Mouse (Mus musculus): ENCODE measurements around the gene Srek1ip1.

The Srek1ip1 gene

DNA sequence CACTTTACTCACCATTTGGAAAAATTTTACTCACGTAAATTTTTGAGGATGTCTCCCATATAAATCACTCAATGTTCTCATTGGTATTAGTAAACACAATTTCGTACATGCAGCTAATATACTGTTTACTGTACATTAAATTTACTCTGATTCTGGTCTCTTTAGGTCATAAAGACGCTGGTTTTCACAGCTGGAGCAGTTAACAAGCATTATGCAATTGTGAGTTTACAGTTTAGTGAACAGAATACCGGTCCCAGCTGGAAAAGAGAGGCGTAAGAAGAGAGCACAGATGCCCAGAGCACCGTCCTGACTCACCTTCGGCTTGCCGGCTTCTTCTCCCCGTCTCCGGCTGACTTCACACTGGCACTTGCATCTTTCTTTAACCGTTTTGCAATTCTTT, at the start of gene Srek1ip1:
Srek1ip1 (plus strand) TSS at position 301 of the 400 bp plus-strand sequence.
- no peak for DNase-seq (ENCODE audit: low read depth, low spot score)

DNA sequence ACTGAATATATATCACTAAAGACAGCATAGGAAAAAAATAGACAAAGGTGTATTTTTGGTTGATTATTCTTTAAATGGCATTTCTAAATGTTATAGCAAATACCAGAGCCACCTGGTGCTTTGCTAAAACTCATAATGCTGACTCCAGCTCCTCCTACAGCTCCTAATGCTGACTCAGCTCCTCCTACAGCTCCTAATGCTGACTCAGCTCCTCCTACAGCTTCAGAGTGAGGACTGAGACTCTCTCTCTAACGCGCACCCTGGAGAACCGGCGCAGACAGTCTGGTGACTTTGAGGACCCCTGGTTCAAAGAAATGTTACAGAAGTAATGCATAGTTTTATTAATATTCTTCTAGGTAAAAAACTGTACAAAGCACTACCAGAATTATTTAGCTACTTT, 49.4 kb upstream of the Srek1ip1 start:
- DNase-seq (ENCODE audit: low read depth, low spot score): no peak

DNA sequence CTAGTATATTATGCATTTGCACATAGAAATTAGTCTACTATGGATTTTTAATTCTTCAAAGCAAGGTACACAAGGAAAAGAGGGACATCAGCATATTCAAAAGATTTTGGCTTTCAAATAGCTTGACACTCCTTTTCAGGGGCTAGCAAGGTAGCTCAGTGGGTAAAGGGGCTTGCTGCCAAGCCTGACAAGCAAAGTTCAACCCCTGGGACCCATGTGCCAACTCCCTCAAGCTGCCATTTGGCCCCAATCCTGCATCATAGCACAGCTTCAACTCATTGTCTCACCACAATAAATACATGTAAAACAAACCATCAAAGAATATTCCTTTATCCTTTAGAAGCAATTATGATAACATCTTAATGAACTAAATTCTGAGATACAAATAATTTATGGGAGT, 45.3 kb upstream of the Srek1ip1 start:
- DNase-seq (ENCODE audit: low read depth, low spot score): no peak

DNA sequence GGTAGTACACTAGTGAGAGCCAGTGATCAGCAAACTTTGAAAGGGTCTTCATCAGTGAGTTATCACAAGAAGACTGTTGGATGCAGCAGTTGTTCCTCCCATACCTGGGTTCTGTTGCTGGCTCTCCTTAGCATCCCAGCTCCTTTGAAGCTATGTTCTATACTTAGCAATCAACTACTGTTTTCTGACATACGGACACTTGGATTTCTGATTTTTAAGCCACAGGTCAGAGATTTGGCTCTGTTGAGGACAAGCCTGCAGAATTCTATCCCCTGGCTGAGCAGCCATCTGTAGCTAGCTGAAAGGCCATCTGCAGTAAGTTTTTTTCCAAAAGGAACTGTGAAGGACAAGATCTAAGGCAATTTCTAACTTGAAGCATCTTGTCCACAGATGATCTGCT, 32.9 kb upstream of the Srek1ip1 start:
- no peak for DNase-seq (ENCODE audit: low read depth, low spot score)

DNA sequence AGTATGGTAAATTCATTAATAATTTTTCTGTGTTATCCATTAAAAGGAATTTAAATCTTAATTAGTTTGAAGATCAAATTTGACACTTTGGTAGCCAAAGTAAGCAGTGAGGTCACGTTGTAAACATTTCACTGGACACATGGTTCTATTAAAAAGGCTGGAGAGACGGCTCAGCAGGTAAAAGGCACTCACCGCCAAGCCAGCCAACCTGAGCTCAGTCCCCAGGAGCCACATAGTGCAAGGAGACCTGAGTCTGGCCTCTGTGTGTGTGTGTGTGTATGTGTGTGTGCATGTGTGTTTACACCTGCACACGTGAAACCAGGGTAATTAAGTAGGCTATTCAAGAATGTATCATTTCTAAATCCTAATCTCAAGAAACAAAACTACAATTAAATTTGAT, 29.9 kb upstream of the Srek1ip1 start:
- DNase-seq (ENCODE audit: low read depth, low spot score): peak; percentile 9

DNA sequence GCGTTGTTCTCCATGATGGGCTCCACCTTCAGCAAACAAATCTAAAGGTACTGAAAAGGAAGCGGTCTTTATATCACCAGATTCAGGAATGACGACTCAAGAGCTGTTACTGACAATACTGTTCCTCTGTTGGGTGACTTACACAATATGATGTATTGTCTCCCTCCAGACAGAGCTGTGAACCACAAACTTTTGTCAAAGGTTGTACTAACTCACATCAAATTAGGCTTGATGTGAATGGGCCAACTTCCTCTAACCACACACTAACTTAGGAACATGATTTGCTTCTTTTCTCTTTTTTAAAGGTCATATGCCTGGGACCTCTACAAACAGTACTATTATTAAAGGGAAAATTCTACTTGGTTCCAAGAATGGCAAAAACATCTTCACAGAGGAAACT, 29.1 kb upstream of the Srek1ip1 start:
- DNase-seq (ENCODE audit: low read depth, low spot score): peak; percentile 52

DNA sequence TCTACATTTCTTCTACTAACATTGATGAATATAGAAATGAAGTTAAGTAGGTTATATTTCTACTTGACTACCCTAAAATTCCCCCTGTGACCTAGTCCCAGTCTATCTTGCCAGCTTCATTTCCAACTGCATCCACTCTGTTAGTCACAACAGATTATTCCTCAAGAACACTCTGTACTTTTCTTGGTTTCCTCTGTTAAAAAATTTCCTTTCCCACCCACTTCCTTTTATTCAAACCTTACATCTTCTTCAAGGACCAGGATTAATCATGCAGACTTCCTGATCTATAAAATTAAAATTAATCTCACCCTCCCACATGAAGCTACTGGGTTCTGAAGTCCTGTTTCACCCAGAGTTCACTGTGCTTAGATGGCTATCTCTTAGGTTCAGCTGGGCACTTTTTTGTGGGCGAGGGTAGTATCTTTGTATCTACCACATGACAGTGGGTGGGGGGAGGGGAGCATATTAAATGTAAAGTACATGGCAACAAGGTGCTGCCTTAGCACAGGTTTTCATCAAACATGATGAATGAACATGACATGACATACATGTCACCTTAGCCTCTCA, 13.1 kb upstream of the Srek1ip1 start:
- no peak for DNase-seq (ENCODE audit: low read depth, low spot score)

DNA sequence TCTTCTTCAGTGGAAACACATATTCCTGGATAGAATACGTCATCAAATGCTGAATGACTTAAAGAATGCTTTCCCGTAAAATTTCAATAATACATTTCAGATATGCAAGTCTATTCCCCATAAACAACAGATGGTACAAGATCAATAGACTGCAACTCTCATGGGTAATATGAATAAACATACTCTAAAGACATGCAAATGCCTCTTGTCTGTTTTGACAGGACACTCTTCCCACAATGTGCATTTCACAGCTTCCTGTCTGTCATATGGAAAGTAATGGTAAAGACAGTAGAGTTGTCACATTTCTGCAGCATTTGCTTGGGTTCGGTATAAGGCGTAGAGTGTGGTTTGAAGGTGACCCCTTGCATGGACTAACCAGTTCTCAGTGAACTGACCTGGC, 5.0 kb upstream of the Srek1ip1 start:
- DNase-seq (ENCODE audit: low read depth, low spot score): no peak

DNA sequence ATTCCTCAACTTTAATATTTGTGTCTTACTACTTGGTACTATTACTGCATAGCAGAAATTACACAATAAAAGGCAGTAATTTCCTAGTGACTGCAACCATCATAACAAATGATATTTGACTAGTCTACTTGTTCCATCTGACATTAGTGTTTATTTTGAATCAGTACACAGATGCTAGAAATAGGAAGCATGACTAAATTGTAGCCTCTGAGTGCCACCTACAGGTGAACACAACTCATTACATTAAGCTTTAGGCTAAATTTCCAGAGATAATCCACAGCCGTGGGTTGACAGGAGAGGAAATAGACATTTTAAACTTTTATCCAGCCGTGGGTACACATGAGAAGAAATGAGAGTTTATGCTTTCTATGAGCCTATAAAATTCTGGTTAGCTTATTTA, 2.6 kb upstream of the Srek1ip1 start:
- peak; percentile 66 for DNase-seq (ENCODE audit: low read depth, low spot score)

DNA sequence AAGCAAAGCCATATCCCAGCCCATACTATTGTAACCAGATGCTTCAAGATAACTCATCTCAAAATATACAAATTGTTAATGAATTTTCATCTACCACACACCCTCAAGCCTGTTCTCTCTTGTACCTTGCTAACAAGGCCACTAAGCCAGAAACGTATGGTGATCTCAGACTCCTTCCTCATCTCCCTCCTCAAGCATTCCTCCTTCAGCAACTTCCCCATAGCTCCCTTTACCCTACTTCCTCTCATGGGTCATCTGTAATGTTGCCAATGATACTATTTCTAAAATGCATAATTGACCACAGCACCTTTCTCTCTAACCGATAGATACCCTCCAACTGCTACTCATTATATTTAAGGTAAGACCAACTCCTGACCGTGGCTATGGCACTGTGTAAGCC, 2.1 kb downstream of the Srek1ip1 start:
- no peak for DNase-seq (ENCODE audit: low read depth, low spot score)

DNA sequence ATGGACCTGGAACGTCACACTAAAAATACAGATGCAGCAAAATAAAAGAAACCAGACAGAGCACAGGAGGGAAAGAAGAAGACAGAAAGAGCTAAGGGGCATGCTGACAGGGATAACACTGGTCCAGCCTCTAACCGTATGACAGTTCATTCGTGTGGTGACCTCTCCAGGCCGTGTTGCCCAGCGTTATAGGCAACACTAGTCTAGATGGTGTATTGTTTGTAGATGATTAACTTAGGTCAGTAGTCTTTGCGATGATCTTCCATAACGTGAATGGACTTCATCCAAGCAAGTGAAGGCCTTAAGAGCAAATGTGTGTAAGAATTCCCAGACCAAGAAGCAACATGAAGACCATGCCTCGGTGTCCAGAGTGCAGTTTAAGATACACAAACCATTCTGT, 6.8 kb downstream of the Srek1ip1 start:
- no peak for DNase-seq (ENCODE audit: low read depth, low spot score)

DNA sequence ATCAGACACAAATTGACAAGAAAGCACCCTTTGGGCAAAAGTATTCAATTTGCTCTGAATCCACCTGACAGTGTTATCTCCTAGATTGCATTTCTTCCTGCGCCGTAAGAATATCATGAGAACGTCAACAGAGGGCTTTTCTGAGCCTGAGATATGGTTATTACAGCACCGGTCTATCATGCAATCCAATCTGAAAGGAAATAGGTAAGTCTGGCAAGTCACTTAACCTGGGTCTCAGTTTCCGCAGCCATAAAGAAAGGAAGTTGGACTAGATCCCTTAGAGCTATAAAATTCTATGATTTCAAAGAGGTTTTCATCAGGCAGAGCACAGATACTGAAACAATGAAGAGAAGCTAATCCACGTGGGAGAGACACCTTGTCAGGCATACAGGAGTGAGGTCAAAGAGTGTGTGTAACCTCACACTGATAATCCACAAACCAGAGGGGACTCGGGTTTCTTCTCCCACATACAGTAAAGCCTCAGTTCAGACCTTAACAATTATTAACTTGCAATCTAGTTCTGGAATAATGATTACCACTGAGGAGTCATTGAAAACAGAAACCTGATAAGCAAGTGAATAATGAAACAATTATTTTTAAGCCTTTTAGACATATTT, 7.4 kb downstream of the Srek1ip1 start:
- no peak for DNase-seq (ENCODE audit: low read depth, low spot score)

DNA sequence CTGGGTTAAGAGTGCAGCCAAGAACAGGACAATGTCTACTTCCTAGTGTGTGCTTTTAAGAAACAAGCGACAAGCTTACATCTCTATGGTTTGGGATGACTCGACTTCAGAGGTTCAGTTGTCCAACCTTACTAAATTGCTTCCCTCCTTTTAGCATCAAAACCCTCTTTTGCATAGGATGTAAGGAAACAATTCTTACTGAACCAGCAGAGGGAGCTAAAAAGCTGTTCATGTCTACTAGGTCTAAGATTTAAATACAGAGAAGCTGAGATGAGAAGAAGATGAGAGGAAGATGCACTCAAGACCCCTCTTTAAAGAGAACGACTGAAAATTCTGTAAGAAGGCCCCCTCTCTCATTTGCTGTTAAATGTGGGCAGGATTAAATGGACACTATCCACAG, 13.4 kb downstream of the Srek1ip1 start:
- DNase-seq (ENCODE audit: low read depth, low spot score): peak; percentile 59

DNA sequence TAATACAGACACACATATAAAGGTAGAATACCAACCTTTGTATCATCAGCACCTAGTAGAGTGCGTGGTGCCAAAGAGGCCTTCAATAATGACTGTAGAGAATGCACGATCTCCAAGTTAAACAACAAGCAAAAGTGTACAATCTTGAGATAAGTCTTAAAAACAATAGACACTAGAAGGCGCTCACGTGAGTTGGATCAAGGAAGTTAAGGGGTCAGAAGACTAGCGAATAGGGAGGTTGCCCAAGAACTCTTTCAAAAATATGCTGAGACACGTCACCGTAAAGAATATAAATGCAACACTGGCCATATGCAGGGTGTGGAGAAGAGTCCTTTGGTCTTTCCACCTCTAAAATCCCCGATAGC, 24.0 kb downstream of the Srek1ip1 start:
- DNase-seq (ENCODE audit: low read depth, low spot score): no peak

DNA sequence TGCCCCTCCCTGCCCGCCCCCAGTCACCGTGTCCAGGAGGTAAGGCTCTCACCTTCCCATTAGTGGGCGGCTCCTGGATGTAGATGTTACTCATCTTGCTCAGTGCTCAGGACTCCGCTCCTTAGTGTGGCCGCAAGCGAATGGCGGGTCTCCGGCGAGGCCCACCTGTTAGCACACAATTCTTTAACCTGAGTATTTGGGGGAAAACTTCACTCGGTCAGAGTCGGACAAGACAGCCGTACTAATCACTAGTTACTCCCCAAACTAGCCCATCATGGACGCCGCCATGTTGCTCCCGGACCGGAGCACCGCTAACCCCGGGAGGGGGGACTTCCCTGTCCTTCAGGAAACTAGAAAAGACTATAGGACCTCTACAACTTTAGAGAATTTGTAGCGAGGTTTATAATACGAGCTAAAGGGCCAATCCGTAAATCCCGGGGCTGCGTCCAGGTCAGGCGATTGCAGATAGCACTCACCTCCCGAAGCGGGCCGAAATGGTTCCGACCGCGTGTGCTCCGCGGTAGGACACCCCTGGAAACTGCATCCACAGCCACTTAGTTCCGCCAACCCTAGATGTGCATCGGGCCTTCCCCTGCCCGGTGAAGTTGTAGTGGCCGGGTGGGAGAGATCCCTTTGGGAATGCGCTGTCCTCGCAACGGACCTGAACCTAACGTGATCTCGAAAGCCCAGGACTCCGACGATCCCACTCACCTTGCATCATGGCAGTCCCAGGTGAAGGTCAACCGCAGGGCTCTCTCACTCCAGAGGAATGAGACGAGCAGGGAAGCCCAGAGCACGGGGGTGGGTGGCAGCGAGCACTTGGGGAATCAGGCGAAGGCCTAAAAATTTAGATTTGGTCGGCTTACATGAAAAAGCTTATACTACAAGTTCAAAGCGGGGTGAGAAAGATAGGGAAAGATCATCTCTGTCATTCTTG, 24.6 kb downstream of the Srek1ip1 start, which contains the start of gene Cwc27:
Cwc27 (minus strand) TSS at position 508 of the 937 bp plus-strand sequence.
- peak; percentile 96 for DNase-seq (ENCODE audit: low read depth, low spot score)

DNA sequence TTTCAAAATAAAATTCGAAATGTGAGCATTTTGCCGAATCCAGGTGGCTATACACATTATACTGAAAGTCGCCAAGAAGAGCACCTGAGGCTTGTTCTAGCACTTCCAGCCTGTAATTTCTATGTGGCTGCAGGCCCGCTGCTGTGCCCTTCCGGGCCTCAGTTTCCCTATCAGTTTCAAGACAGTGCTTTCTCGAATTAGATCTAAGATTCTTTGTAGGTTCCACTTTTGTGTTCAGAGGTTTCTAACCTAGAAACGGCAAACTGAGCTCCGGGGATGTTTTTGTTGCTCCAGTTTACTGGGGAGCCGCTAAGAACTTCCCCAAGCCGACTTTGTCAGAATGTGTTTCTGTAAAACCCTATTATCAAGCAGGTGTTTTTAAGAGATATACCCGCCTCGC, 25.4 kb downstream of the Srek1ip1 start:
- DNase-seq (ENCODE audit: low read depth, low spot score): no peak

DNA sequence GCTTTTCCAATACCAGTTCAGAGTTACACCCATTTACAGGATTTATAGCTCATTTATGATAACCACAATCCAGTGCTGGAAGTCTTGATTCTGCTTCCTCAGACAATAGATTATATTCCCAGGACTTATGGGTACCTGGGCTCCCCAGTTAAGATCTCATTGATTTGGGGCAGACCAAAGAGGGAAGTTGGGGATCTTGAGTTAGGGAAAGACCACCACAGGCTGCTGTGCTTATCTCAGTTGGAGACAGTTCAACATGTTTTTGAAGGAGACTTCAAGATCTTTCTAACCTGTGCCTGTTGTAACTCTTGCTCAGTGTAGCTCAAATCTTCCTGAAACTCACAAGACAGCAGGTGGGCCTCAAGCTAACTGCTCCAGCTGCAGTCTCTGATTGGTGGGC, 28.9 kb downstream of the Srek1ip1 start:
- no peak for DNase-seq (ENCODE audit: low read depth, low spot score)

DNA sequence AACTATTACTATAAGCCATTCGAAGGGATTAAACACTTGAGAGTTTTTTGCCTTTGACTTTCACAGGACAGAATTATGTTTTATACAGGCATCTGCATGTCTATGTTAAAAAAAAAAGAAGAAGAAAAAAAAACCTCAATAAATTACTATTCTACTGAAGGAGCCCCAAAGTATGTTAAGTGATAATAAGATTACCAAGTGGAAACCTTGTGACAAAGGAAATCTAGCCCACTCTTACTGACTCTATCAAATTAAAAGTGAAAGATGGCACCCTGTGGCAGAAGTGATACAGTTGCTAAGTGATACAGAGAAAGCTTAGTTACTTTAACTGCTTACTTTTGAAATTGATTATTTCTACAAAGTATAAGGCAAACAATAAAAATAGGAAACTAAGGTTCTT, 29.6 kb downstream of the Srek1ip1 start:
- DNase-seq (ENCODE audit: low read depth, low spot score): no peak

DNA sequence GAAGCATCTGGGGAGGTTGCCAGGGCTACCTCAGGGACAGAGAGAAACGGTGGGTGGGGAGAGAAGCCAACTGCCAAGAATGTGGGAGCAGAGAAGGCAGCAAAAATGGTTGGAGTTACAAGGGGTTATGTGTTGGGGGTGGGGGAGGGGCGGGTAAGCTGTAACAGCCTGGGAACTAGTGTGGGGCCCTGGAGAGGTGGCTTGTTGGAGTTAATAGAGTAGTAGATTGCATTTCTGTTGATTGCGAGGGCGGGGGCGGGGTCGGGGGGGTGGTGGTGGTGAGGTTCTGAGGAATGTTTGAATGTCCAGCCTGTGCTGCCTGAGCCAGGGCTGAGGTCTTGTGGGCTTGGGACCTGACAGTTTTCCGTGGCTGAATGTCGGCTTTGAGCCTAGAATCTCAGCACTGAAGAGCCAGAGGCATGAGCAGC, 30.1 kb downstream of the Srek1ip1 start:
- no peak for DNase-seq (ENCODE audit: low read depth, low spot score)

DNA sequence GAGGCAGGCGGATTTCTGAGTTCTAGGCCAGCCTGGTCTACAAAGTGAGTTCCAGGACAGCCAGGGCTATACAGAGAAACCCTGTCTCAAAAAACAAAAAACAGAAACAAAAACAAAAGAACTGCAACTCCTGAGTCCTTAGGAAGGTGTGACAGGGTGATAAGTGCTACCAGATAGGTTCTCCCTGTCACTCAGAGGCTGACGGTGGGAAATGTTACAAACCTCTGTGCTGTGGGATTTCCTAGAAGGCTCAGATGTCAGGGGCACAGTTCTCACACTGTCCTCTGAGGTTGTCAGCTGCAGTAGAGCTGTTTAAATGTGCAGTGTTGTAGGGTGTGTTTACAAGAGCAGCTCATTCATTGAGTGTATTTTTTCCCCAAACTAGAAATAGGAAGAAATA, 33.2 kb downstream of the Srek1ip1 start:
- DNase-seq (ENCODE audit: low read depth, low spot score): no peak

DNA sequence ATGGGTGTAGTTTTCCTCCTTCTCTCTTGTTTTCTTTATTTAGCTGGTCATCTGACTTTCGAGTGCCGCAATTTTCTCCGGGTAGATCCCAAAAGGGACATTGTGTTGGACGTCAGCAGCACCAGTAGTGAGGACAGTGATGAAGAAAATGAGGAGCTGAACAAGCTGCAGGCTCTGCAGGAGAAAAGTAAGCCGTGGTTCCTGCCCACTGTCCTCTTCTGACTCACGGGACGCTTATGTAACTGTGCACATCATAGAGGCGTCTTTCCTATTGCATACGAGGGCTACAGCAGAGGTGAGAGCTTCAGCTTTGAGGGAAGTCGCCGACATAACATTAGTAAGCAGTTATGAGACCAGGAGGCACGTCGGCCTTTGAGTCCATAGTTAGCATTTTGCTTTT, 40.5 kb downstream of the Srek1ip1 start:
- DNase-seq (ENCODE audit: low read depth, low spot score): no peak

DNA sequence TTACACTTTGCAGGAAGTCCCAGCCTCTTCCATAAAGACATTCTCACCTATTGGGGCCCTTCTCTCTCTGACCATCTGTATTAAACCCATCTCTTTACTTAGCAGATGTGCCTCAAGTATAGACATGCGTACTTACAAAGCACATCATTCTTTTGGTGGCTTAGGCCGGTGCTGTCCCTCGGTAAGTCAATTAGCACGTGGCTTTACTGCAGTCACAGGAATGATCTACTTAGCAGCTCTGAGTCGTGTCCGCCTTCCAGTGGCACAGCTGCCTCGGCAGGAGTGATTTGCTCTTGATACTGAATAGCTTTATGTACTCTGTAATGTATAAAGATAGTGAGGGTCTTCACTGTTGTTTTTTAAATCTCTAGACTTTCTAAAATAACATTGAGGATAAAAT, 45.3 kb downstream of the Srek1ip1 start:
- no peak for DNase-seq (ENCODE audit: low read depth, low spot score)

DNA sequence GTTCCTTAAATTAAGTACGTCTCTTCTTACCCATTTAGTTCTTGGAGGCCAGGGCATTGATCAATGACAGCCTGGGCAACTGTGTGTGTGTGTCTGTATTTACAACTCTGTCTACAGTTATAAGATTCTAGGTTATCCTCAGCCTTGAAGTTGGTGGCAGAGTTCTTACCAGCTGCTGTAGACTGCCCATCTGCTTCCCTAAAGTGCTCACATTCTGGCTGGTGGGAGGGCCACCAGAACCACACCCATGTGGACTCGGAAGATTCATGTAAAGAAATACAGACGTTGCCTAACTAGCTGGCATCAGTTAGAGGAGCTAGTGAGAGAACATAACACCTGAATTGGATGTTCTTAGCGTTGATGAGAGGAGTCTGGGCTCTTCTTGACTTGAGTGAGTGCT, 49.7 kb downstream of the Srek1ip1 start:
- no peak for DNase-seq (ENCODE audit: low read depth, low spot score)
